Mouse (Mus musculus): ENCODE data around the gene Cdyl. TPM values are rescaled to one million over a fixed set of nuclear protein-coding genes. Genes with fewer than 3 reads are reported as not detected.

Gene Cdyl
- polyA plus RNA-seq, 2 experiments = 20.1 to 22.7 TPM

- DNase-seq (ENCODE audit: low spot score) (no peak), ATAC-seq (ENCODE audit: low FRiP score, low read depth) (no peak)
- Histone ChIP-seq H3K4me3 (replicated peaks; ENCODE audit: low read length) (no peak overlapping the region), H3K4me1 (ENCODE audit: control insufficient read depth, insufficient read depth, low read length) (no peaks in the 10 kb centered on the region), H3K9me3 (ENCODE audit: control insufficient read depth, low read length) (no peaks in the 10 kb centered on the region), H3K27ac (replicated peaks; ENCODE audit: low read depth, low read length) (no peak overlapping the region), H3K9ac (ENCODE audit: low read depth, low read length, severe bottlenecking) (no peak overlapping the region), H3K4me2 (replicated peaks; ENCODE audit: low read depth, low read length, severe bottlenecking) (no peak overlapping the region), H3K27me3 (ENCODE audit: control insufficient read depth, insufficient read depth, low read length) (no peaks in the 10 kb centered on the region), H3K36me3 (ENCODE audit: control insufficient read depth, insufficient read depth, low read length) (no peaks in the 10 kb centered on the region)
- TF ChIP-seq POLR2A (IDR thresholded peaks at IDR 0.05; ENCODE audit: borderline replicate concordance, extremely low read depth, insufficient read depth, insufficient read length) = no peak
- 82% methylated on average over 2 of the region's 2 CpGs for WGBS
Measured at GRCm38 (mm10) chr13:35619356-35619755, 40.3 kb upstream of the Cdyl start.

- H3K27ac ChIP-seq (replicated peaks; ENCODE audit: low read depth, low read length) = no peak overlapping the region
- H3K4me3 ChIP-seq (replicated peaks; ENCODE audit: low read length) = no peak overlapping the region
- no peak overlapping the region for H3K4me2 ChIP-seq (replicated peaks; ENCODE audit: low read depth, low read length, severe bottlenecking)
- H3K4me1 ChIP-seq (ENCODE audit: control insufficient read depth, insufficient read depth, low read length) = no peaks in the 10 kb centered on the region
- 56% methylated on average over 1 of the region's 1 CpGs for WGBS
- TF ChIP-seq POLR2A (IDR thresholded peaks at IDR 0.05; ENCODE audit: borderline replicate concordance, extremely low read depth, insufficient read depth, insufficient read length) = no peak
- no peak for DNase-seq (ENCODE audit: low spot score)
- H3K36me3 ChIP-seq (ENCODE audit: control insufficient read depth, insufficient read depth, low read length) = no peaks in the 10 kb centered on the region
- ATAC-seq (ENCODE audit: low FRiP score, low read depth) = no peak
- no peaks in the 10 kb centered on the region for H3K27me3 ChIP-seq (ENCODE audit: control insufficient read depth, insufficient read depth, low read length)
- no peak overlapping the region for H3K9ac ChIP-seq (ENCODE audit: low read depth, low read length, severe bottlenecking)
- no peaks in the 10 kb centered on the region for H3K9me3 ChIP-seq (ENCODE audit: control insufficient read depth, low read length)
Measured at GRCm38 (mm10) chr13:35620756-35621155, 38.9 kb upstream of the Cdyl start.

- Histone ChIP-seq H3K4me3 (replicated peaks; ENCODE audit: low read length) (no peak overlapping the region), H3K9ac (ENCODE audit: low read depth, low read length, severe bottlenecking) (no peak overlapping the region), H3K27ac (replicated peaks; ENCODE audit: low read depth, low read length) (no peak overlapping the region), H3K4me1 (ENCODE audit: control insufficient read depth, insufficient read depth, low read length) (no peaks in the 10 kb centered on the region), H3K4me2 (replicated peaks; ENCODE audit: low read depth, low read length, severe bottlenecking) (no peak overlapping the region), H3K36me3 (ENCODE audit: control insufficient read depth, insufficient read depth, low read length) (no peaks in the 10 kb centered on the region), H3K27me3 (ENCODE audit: control insufficient read depth, insufficient read depth, low read length) (no peaks in the 10 kb centered on the region), H3K9me3 (ENCODE audit: control insufficient read depth, low read length) (no peaks in the 10 kb centered on the region)
- 88% methylated on average over 3 of the region's 3 CpGs for WGBS
- ATAC-seq (ENCODE audit: low FRiP score, low read depth) (no peak), DNase-seq (ENCODE audit: low spot score) (no peak)
- TF ChIP-seq POLR2A (IDR thresholded peaks at IDR 0.05; ENCODE audit: borderline replicate concordance, extremely low read depth, insufficient read depth, insufficient read length) = no peak
Measured at GRCm38 (mm10) chr13:35624831-35625230, 34.8 kb upstream of the Cdyl start.

- Histone ChIP-seq H3K27me3 (ENCODE audit: control insufficient read depth, insufficient read depth, low read length) (no peaks in the 10 kb centered on the region), H3K27ac (replicated peaks; ENCODE audit: low read depth, low read length) (no peak overlapping the region), H3K36me3 (ENCODE audit: control insufficient read depth, insufficient read depth, low read length) (no peaks in the 10 kb centered on the region), H3K4me1 (ENCODE audit: control insufficient read depth, insufficient read depth, low read length) (no peaks in the 10 kb centered on the region), H3K4me2 (replicated peaks; ENCODE audit: low read depth, low read length, severe bottlenecking) (no peak overlapping the region), H3K4me3 (replicated peaks; ENCODE audit: low read length) (no peak overlapping the region), H3K9ac (ENCODE audit: low read depth, low read length, severe bottlenecking) (no peak overlapping the region), H3K9me3 (ENCODE audit: control insufficient read depth, low read length) (no peaks in the 10 kb centered on the region)
- DNase-seq (ENCODE audit: low spot score) (no peak), ATAC-seq (ENCODE audit: low FRiP score, low read depth) (no peak)
- WGBS = 55% methylated on average over 3 of the region's 3 CpGs
- TF ChIP-seq POLR2A (IDR thresholded peaks at IDR 0.05; ENCODE audit: borderline replicate concordance, extremely low read depth, insufficient read depth, insufficient read length) = no peak
Measured at GRCm38 (mm10) chr13:35625556-35625955, 34.1 kb upstream of the Cdyl start.

GRCm38 (mm10) chr13:35627319-35627718 lies 32.3 kb upstream of the Cdyl start:
- no peak overlapping the region for H3K9ac ChIP-seq (ENCODE audit: low read depth, low read length, severe bottlenecking)
- no peak for DNase-seq (ENCODE audit: low spot score)
- TF ChIP-seq POLR2A (IDR thresholded peaks at IDR 0.05; ENCODE audit: borderline replicate concordance, extremely low read depth, insufficient read depth, insufficient read length) = no peak
- no peaks in the 10 kb centered on the region for H3K4me1 ChIP-seq (ENCODE audit: control insufficient read depth, insufficient read depth, low read length)
- no peak overlapping the region for H3K4me3 ChIP-seq (replicated peaks; ENCODE audit: low read length)
- ATAC-seq (ENCODE audit: low FRiP score, low read depth) = no peak
- no peak overlapping the region for H3K4me2 ChIP-seq (replicated peaks; ENCODE audit: low read depth, low read length, severe bottlenecking)
- no peaks in the 10 kb centered on the region for H3K27me3 ChIP-seq (ENCODE audit: control insufficient read depth, insufficient read depth, low read length)
- 95% methylated on average over 1 of the region's 1 CpGs for WGBS
- H3K27ac ChIP-seq (replicated peaks; ENCODE audit: low read depth, low read length) = no peak overlapping the region
- no peaks in the 10 kb centered on the region for H3K9me3 ChIP-seq (ENCODE audit: control insufficient read depth, low read length)
- no peaks in the 10 kb centered on the region for H3K36me3 ChIP-seq (ENCODE audit: control insufficient read depth, insufficient read depth, low read length)

Measured in limb, embryonic 14.5 days (tissue).